Mouse (Mus musculus) adrenal gland, adult (tissue): ENCODE measurements around the gene St6galnac4.

Source experiments
- DNase-seq, 2 experiments: peaks; one replicate each; pipeline ENCODE4 v3.0.0; 2022 to 2023; ENCODE audit warnings: low spot score in 1 of 2; ENCODE audit not compliant: inconsistent age in 2 of 2

Gene St6galnac4

DNA sequence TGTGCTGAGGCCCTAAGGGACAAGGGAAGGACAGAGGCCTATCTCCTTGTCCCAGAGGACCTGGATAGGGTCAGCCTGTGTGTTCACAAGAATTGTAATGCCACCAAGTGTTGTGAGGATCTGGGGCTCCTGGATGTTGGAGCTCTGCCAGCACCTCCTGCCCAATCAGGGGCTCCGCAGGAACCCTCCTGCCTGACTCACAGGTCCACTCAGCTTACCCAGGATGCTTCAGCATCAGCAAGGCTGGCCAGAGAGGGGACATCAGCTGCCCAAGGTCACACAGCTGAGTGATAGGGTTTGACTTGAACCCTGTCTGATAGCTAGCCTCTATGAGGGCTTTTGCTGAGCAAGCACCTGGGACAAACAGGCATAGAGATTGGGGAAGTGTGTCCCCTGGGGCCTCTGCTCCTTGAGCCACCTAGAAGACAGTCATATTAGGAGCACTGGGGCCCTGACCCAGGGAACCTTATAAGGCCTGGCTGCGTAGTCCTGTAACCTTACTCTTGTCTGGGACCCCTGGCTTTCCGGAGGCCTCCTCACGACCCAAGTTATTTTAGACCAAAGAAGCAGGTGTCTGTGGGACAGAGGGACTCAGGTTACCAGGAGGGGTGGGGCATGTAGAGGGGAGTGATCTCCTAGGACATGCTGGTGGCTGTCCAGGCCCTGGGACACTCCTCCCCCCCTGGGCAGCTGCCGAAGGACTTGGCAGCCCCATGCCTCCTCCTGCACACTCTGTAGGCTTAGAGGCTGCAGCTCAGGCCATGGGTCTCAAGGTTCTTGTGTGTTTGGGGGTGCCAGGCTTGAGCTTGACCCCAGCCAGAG lies 39.2 kb downstream of the St6galnac4 start:
- DNase-seq: peak; percentile 84 to 85

DNA sequence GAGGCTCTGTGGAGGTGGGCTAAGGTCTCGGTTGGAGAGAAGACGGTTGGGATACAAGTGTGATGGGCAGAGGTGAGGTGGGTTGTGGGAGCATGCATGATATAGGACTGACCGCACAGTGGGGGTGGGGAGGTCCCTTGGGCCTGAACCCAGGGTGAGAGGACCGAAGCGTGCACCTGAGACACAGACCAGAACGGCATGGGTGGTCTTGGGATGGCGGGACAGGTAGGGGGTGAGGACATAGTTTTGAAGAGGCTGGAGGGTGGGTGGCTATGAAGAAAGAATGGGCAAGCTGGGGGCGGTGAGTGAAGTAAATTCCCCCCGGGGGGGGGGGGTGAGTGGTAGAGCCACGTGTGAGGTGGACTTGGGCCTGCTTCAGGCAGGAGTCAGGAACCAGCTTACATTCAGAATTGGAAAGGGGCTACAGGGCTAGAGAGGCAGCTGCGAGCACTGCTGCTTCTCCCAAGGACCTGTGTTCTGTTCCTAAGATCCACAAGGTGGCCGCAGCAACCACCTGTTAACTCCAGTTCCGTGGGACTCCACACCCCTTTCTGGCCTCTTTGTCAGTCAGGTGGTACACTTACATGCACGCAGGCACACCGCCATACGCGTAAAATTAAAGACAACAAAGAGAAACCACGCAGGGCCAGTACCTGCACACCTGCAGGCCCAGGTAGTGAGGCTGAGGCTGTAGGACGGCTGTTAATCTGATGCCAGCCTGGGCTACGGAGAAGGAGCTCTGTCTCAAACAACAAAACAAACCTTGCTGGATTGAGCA lies 40.6 kb downstream of the St6galnac4 start:
- DNase-seq: peak; percentile 27 to 33

DNA sequence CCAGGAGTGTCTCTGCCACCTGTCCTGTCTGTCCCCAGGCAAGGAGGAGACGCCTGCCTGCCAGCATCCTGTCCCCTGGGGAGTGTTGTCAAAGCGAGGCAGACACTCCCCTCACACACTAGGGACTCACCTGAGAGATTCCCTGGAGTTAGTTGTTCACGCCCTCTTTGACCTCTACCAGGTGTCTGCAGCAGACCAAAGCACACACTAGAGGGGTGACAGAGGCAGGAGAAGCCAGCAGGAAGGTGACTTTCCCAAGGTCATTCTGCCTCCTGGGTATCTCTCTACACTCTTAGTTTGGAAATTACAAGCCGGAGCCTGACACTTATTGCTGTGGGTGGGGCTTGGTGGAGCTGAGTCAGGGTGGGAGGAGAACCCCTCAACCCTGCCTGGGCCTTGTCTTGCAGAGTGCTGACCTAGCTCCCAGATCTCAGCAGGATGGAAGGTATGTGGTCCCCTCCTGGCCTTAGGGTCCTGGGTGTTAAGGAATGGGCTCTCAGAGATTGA lies 41.2 kb downstream of the St6galnac4 start:
- peak in 1 of 2 experiments; percentile 50 for DNase-seq

DNA sequence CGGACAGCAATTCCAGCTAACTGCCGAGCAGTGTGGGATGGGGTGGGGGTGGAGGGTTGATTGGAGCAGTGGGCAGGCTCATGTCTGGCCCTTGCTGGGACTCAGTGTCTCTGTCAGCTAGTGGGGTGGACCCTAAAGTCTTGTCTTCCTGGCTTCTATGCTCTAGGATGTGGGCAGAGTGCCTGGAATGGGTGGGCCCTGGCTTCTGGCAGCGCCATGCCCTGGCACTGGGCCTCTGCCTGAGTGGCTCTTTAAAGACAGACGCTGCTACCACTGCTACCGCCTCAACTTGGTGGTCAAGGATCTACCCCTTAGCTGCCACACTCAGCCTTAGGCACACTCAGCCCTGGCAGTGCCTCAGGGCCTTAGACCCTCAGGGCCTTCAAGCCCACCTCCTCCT lies 41.8 kb downstream of the St6galnac4 start:
- peak; percentile 66 to 78 for DNase-seq

DNA sequence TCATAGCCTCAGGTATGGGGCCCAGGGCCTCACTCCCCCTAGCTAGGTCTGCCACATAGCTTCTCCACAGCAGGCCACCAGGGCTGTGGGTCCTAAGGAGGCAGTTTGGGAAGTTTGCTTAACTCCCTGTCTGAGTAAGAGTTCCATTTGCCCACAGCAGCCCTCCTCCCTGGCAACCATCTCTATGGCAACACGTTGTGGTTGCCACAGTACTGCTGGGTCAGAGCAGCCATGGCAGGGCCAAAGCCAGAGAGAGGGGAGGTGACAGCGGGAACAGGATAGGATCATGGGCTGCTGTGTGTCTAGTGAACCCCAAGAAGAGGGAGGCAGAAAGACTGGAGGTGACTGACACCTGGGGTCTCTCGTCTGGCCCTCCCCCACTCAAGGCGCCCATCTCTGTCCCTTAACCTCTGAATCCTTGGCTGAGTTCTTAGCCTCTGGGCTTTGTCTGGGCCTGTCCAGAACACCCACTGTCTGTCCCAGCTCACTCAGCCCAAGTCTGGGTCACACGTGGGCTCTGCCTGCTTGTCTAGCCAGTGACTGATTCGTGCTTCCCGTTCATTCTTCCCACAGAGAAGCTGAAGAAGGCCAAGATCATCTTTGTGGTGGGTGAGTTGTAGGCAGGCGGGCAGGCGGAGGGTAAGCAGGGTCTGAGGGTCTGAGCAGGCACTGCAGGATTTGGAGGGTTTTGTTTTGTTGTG lies 42.5 kb downstream of the St6galnac4 start:
- peak; percentile 67 to 68 for DNase-seq

DNA sequence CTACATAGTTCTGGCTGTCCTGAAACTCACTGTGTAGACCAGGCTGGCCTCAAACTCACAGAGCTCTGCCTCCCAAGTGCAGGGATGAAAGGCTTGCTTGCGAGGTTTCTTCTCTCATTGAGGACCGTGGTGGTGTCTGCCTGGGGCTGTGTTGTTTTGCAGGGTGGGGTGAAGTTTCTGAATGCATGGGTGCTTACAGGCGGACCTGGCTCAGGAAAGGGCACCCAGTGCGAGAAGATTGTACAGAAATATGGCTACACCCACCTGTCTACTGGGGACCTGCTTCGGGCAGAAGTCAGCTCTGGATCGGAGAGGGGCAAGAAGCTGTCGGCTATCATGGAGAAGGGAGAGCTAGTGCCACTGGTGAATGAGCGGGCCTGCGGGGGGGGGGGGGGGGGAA lies 43.1 kb downstream of the St6galnac4 start:
- DNase-seq: no peak

DNA sequence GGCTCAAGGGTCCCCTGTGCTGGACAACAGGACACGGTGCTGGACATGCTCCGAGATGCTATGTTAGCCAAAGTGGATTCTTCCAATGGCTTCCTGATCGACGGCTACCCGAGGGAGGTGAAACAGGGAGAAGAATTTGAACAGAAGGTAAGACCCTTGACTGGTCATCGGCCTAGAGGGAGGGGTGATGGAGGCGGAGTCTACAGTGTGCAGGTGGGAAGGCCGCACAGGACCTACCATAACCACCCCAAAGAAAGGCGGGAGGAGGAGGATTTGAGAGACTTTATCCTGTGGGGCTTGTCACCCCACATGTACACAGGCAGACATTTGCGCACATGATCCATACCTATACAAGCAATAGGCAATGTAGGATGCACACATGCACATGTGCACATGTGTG lies 44.2 kb downstream of the St6galnac4 start:
- DNase-seq: no peak

DNA sequence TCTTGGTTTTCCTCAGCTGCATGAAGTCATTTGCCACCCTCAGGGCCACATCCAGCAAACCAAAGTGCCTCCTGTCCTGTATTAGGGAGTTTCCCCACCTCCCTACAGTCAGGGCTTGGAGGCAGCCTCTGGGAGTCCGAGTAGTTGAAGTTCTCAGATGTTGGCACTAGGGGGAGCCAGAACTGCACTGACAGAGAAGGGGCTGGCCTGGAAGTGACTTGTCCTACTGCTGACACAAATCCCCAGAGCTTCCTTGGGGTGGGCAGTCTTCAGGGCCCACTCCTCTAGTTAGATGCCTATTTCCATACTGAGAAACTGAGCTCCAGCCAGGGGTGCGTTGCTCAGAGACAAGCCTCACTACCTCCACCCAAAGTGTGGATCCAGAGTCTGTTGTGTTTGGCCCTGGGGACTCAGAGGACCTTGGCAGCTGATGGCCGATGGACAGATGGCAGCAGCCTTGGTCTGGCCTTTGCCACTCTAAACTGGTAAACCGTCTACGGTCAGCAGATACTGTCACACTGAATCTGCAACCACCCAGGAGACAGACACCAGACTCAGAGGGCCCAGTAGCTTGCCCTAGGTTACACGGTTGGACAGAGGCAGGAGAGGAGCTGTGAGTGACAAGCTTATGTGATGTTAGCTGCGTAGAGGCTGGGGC lies 45.0 kb downstream of the St6galnac4 start:
- DNase-seq: peak; percentile 82 to 96

DNA sequence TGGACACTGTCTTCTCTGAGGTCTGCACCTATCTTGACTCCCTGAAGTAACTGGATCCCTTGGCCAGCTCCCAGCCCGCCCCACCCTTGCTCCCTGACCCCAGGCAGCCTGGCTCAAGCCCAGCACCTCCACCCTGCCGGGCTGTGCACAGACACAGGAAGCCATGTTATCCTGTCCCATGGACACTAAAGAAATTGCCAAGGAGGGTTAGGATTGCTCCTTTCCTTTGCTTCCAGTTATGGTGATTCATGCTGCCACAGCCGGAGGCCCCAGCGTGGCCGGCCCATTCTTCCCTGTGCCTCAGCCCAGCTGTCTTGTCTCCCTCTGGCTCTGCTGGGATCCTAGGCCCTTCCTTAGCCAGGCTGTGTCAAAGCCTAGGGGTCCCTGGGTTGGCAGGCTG lies 46.8 kb downstream of the St6galnac4 start:
- peak; percentile 54 to 66 for DNase-seq

DNA sequence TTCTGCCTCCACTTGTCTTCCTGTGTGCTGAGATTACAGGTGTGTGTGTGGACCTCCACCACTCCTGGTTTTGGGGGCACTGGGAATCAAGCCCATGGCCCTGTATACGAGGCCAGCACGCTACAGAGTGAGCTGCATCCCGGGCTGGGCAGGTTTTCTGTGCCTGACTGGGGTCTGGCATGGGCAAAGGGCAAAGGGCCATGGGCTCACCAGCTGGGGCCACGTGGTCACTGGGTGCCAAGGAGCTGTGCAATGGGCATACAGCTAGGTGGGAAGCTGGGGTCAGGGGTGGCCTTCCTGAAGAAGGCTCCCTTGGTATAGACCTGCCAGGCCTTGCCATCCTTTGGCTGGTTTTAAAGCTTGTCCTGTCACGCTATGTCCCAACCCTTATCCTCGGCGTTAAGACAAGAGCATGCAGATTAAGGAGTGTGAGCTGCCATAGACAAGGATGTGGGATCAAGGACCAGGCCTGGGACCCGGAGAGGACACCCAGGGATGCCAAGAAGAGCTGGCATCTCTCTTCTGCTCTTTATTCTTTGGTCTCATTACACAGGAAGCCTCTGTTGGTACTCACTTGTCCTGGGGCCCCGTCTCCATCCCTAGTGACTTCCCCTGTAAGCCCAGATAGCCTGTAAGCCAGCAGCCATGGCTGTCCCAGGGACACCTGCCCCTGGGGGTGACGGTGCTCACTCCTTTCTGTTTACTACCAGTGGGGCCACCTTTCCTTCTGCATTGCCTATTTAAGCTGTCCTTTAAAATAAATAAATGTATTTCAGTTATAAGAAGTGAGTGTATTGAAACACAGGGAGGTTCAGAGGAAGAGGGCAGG lies 47.6 kb downstream of the St6galnac4 start:
- no peak for DNase-seq

DNA sequence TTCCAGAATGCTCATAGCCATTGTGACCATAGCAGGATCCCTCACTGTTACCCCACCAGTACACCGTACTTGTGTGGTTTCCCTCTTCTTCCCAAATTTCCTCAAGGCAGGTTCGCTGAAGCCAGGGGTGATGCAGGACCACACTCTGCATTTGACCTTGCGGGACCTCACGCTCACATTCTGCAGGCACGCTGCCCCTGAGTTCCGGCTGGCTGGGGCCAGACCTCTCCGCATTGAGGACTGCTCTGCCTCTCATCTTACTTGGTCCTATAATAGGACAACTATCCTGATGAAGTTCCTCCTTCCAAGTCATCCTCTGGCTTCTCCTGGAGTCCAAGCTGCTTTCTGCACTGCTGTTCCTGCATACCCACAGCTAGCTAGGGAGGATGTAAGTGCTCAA lies 49.7 kb downstream of the St6galnac4 start:
- DNase-seq: no peak

DNA sequence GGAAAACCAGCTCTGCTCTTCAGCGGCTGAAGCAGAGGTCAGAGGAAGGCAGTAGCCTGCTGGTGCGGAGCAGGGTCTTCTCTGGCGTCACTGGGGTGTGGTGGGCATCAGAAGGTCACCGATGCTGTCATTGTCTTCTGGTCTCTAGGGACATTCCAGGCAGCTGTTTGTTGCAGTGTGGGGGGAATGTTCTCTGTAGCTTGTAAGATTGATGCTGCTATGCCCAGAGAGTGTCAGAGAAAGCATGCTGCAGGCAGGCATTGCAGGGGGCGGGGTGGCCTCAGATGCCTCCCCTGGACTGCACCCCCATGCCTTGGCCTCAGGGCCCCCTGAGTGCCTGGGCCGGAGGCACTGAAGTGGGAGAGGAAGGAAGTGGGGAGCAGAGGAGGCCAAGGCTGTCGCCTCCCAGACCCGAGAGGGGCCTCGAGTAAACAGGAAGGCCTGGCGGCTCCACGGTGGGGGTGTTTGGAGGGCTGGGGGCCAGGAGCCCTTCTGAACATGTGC lies 50.9 kb downstream of the St6galnac4 start:
- peak; percentile 78 to 84 for DNase-seq

DNA sequence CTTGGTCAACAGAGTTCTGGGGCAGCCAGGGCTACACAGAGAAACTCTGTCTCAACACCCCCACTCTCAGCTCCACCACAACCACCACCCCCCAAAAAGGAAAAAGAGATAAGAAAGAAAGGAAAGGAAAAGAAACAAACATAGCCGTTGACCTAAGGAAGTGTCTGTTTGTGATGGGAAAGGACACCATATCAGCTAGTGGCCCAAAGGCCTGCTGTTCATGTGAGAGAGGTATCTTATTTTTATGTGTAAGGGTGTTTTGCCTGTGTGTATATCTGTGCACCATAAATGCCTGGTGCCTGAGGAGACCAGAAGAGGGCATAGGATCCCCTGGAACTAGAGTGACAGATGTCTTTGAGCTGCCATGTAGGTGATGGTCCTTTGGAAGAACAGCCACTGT lies 52.7 kb downstream of the St6galnac4 start:
- no peak for DNase-seq

DNA sequence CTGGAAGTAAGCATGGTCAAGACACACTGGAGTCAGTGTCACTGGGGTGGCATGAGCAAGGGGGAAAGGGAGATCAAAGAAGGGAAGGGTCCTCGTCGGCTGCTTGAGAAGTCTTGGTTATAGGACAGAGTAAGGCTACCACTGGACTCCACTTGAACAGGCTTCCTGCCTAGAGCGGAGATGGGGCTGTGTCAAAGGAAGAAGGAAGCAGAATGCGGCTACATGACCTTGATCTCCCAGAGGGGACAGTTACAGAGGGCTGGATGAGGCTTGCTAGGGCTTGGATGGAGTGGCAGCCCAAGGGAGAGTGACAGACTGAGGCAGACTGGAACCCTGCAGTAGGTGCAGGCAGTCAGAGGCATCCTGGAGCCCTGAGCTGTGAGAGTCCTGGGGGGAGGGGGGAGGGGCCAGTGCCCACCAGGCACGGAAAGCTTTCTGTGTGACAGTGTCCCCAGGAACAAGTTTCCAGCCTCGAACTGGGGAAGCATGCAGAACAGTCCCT lies 53.7 kb downstream of the St6galnac4 start:
- peak in 1 of 2 experiments; percentile 53 for DNase-seq

DNA sequence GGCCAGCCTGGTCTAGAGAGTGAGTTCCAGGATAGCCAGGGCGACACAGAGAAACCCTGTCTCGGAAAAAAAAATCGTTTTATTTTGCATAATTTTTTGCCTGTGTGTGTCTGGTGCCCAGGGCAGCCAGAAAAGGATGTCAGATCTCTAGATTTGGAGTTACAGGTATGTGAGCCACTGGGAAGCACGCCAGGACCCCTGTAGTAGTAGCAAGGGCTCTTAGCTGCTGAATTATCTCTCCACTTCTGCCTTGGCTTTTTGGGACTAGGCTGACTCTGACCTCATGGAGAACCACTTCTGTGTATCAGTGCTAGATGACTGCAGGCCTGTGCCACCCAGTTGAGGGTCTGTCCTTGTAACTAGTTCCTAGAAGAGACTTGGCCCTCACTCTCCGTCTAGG lies 54.9 kb downstream of the St6galnac4 start:
- no peak for DNase-seq

DNA sequence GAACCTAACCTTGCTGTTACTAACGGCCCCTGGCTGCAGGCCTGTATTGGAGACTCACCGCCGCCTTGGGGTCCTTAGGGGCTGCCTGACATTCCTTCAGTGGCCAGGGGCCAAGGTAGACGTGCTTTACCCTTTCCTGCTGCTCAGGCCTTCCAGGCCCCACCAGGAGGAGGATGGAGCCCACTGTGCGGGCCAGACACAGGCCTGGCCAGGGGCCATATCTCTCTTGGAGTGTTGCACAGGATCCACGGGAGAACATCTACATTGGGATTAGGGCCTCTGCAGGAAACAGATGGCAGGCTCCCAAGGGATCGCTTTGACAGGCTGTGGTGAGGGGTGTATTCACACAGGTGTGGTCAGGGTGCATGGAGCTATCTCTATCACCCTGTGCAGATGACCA lies 55.9 kb downstream of the St6galnac4 start:
- DNase-seq: peak in 1 of 2 experiments; percentile 58

DNA sequence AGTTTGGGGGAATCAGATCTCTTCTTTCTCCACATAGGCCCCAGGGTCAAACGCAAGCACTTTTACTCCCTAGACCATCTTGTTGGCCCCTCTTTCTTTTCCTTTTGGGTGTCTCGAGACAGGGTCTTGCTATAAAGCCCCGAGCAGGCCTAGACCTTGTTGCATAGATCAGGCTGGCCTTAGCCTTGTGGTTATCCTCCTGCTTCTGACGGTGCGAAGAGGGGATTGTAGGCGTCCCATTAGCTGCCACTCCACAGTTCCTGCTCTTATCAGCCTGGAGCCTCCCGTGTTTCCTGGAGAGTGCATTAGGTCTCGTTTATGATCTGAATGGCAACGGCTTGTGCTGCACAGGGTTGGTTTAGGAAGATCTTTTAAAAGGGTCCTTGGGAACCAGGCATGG lies 57.2 kb downstream of the St6galnac4 start:
- DNase-seq: no peak

DNA sequence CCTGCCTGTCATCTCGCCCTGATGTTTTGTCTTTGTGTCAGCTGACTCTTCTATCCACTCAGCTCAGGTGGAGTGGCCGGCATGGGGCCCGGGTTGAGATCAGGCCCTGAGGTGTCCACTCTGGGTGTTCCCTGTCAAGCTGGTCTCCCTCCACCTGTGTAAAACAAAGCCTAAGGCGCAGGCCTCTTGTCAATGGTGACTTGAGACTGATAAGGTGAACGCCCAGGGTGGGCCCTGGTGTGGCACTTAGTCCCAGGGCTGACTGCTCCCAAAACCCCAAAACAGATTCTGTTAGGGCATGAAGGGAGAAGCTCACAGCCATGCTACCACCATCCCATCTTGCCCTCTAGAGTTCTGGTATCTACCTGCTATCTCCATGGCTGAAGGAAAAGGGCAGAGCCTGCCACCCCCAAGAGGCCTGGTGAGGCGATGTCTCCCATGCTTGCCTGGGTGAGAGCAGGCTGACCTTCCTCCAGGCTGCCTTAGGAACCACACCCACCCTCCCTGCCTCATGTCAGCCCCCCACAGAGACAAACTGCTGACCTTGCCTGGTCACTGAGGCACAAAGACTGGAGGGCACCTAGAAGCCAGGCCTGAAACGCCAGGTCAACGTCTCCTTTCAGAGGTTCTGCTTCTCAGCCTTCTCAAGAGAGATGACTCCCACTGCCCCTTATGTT lies 58.0 kb downstream of the St6galnac4 start:
- DNase-seq: no peak

DNA sequence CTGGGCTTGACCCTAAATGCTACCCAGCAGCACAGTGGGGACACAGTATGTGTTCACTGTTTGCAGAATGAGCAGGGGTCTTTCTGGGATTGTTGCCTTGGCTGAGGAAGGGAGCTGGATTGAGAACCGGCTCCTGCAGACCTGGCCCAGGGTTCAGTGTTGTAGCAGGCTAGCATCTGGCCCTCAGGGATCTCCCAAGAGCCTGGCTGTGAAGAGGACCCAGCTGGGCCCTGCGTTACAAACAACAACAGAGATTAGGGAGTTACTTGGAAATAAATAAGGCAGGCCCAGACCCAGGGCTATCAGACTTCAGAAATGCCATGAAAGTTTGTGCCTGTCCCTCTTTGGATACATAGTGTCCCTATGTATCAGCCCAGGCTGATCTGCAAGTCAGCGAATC lies 58.8 kb downstream of the St6galnac4 start:
- DNase-seq: no peak
